23 mouse cellular contexts compared by ENCODE assay signal in genomic region chr1:105507116-105507515, GRCm38 (mm10).
A peak's percentile ranks its signal among the peaks of the same experiment; 100 is the strongest.
DNase-seq lines count a peak whose midpoint lies in the region; ATAC-seq and TF ChIP-seq lines count a peak whose summit lies in the region.
"Had no signal": no experiment of that assay in that cellular context is flagged by ENCODE, and none has a peak within 500 bp of the region (broad histone marks: within the 10 kb centered on the region; RNA-seq: fewer than 3 reads in every experiment).

No protein-coding gene starts in this region.

- no peak overlapping the region for H3K4me3 ChIP-seq in MEL (ENCODE audit: control insufficient read depth in 1 of 2, insufficient read depth in 1 of 2, low read depth in 2 of 2, low read length in 2 of 2)
- H3K4me3 ChIP-seq: embryonic facial prominence, embryonic 13.5 days; embryonic facial prominence, embryonic 15.5 days; erythroblast, embryonic 14.5 days; forebrain, embryonic 10.5 days; forebrain, embryonic 12.5 days had no signal

- TF ChIP-seq CTCF in MEL (IDR thresholded peaks at IDR 0.05 in 2 of 3, conservative IDR thresholded peaks at IDR 0.05 in 1 of 3; ENCODE audit: control insufficient read depth in 1 of 3, insufficient read depth in 1 of 3, low read depth in 2 of 3, low read length in 3 of 3, poor library complexity in 1 of 3, severe bottlenecking in 1 of 3) = no peak

- H3K27ac ChIP-seq in MEL (ENCODE audit: control insufficient read depth, low read depth, low read length) = no peak overlapping the region
- H3K27ac ChIP-seq: embryonic facial prominence, embryonic 13.5 days; embryonic facial prominence, embryonic 15.5 days; forebrain, embryonic 10.5 days; forebrain, embryonic 12.5 days had no signal

- DNase-seq in heart, adult 11 months = peak; percentile 81
- no peak for DNase-seq in heart, postnatal 10 days
- no peak for DNase-seq in MEL (ENCODE audit: low read depth, low spot score)
- DNase-seq in kidney, postnatal 4 days = no peak
- DNase-seq in c-Kit-positive CD71-positive TER-119-positive erythroid progenitor cells, embryonic 14.5 days (ENCODE audit: low spot score) = no peak
- DNase-seq: adrenal gland, adult 2 months; adrenal gland, postnatal 10 days; adrenal gland, postnatal 25 days; cerebellum, adult 11-12 months; cerebellum, adult 2 months; cerebellum, adult 9-10 months; cerebellum, postnatal 10 days; cerebellum, postnatal 25 days; embryo, embryonic 11 days had no signal

- no peaks in the 10 kb centered on the region for H3K79me2 ChIP-seq in MEL (ENCODE audit: control insufficient read depth, insufficient read depth, low read length, poor library complexity)

- intact Hi-C loops in heart, postnatal 10 days (cut with DNase I) = no loop called here

- TF ChIP-seq RAD21 in MEL (IDR thresholded peaks at IDR 0.05; ENCODE audit: low read depth, low read length) = no peak

- ATAC-seq in megakaryocyte, adult 5-6 weeks (ENCODE audit: poor library complexity, severe bottlenecking) = peak; percentile 60
- ATAC-seq: forebrain, embryonic 14.5 days; forebrain, embryonic 16.5 days had no signal

- no peak overlapping the region for H3K9ac ChIP-seq in MEL (ENCODE audit: control insufficient read depth, low read depth, low read length, poor library complexity, severe bottlenecking)
- H3K9ac ChIP-seq: embryonic facial prominence, embryonic 13.5 days; embryonic facial prominence, embryonic 15.5 days; forebrain, embryonic 12.5 days had no signal

- no peaks in the 10 kb centered on the region for H3K4me1 ChIP-seq in MEL (ENCODE audit: control insufficient read depth in 1 of 2, insufficient read depth in 2 of 2, low read length in 2 of 2)
- H3K4me1 ChIP-seq: embryonic facial prominence, embryonic 13.5 days; embryonic facial prominence, embryonic 15.5 days; forebrain, embryonic 10.5 days; forebrain, embryonic 12.5 days had no signal

- TF ChIP-seq POLR2A in MEL (IDR thresholded peaks at IDR 0.05; ENCODE audit: control insufficient read depth in 1 of 2, insufficient read depth in 1 of 2, low read depth in 1 of 2, low read length in 2 of 2, poor library complexity in 1 of 2) = no peak

- no peak for TF ChIP-seq EP300 in MEL (IDR thresholded peaks at IDR 0.05; ENCODE audit: low read depth in 1 of 2, low read length in 2 of 2)

- no peaks in the 10 kb centered on the region for H3K36me3 ChIP-seq in MEL (ENCODE audit: control insufficient read depth in 1 of 2, insufficient read depth in 2 of 2, low read length in 2 of 2)
- H3K36me3 ChIP-seq: embryonic facial prominence, embryonic 13.5 days; embryonic facial prominence, embryonic 15.5 days; forebrain, embryonic 10.5 days; forebrain, embryonic 12.5 days; G1E had no signal

- no peaks in the 10 kb centered on the region for H3K27me3 ChIP-seq in MEL (ENCODE audit: control insufficient read depth in 1 of 2, insufficient read depth in 2 of 2, low read length in 2 of 2)
- H3K27me3 ChIP-seq: embryonic facial prominence, embryonic 13.5 days; embryonic facial prominence, embryonic 15.5 days; forebrain, embryonic 12.5 days had no signal

- H3K9me3 ChIP-seq in MEL (replicated peaks; ENCODE audit: insufficient read depth, low read length) = no peaks in the 10 kb centered on the region
- H3K9me3 ChIP-seq: embryonic facial prominence, embryonic 13.5 days; embryonic facial prominence, embryonic 15.5 days; forebrain, embryonic 10.5 days; forebrain, embryonic 12.5 days; G1E had no signal

TF ChIP-seq in MEL, 35 proteins besides CTCF, POLR2A, EP300 and RAD21:
- TF ChIP-seq ETS1 (IDR thresholded peaks at IDR 0.05; ENCODE audit: low read depth, low read length) (no peak), USF1 (IDR thresholded peaks at IDR 0.05; ENCODE audit: low read depth, low read length) (peak; percentile 34; the same call in 1 of the 2 replicates)
